Mouse (Mus musculus): Measurements from ENCODE around the gene Dhdds.
"Not testable (repeated sequence)": the region's sequence is repeated elsewhere in the genome, so short reads cannot be mapped to it uniquely, and the experiment has no call there.

Dhdds gene

DNA sequence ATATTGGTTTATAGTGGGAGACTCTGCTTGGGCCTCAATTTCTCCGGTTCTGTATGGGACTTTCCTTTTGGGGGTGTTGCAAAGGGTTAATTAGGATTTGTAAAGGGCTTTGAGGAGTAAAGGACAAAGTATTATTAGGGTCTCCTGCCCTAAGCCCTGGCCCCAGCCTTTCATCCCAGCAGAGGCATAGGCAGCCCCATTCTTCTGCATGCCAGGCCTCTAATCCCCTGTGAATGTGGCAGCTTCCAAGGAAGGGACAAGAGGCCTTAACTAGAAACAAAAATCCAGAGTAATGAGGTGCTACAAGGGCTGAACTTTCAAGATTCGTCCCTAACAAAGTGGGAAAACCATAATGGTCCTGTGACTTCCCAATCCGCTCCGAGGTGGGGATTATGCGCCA is 2.2 kb upstream of the Dhdds start:
- DNase-seq (ENCODE audit: low spot score): no peak

DNA sequence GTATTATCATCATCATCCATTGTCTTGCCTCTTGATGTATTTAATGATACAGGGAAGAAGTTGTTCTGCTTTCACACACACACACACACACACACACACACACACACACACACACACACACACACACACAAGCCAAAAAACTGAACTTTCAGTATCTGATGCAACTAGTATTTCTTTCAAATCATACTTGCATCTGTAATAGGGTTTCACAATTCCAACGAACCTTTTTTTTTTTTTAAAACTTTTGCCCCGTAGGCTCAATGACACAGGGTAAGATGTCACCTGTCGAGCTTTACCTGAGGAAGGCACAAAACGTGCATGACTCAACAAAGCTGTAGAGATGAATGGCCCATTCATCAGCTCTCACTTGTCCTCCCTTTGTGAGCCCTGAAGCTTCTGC is 1.5 kb upstream of the Dhdds start:
- no peak for DNase-seq (ENCODE audit: low spot score)

DNA sequence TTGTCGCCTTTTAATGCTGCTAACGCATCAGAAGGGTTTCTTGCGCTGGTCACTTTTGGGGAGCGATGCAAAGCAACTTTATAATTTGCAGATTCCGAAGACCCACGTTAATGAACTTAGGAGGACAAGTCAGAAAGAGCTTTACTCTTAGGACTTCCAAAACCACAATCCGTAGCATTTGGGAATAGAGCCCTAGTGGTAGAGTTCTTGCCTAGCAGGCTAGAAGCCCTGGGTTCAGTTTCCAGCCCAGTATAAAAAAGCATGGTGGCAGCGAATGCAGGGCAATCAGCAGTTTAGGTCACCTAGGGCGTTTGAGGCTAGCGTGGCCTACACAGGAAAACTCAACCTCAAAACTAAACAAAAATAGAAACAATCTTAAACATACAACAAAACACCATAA is 992 bp upstream of the Dhdds start:
- no peak for DNase-seq (ENCODE audit: low spot score)

DNA sequence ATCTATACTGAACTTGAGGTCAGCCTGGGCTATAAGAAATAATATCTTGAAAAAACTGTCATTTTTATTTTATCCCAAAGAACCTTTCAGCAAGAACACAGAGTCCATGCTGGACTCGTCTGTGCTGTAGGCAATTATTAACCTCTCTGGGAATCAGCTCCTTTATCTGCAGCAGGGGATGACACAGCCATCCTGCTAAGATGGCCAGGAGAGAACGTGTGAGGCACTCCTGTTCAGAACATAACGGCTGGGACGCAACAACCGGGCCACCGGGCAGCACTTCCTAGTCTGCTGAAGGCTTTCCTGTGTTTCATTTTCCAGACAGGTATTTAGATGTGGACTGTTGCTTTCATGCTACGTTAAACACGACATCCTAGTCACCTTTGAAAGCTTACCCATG is 6.0 kb downstream of the Dhdds start:
- DNase-seq (ENCODE audit: low spot score): no peak

DNA sequence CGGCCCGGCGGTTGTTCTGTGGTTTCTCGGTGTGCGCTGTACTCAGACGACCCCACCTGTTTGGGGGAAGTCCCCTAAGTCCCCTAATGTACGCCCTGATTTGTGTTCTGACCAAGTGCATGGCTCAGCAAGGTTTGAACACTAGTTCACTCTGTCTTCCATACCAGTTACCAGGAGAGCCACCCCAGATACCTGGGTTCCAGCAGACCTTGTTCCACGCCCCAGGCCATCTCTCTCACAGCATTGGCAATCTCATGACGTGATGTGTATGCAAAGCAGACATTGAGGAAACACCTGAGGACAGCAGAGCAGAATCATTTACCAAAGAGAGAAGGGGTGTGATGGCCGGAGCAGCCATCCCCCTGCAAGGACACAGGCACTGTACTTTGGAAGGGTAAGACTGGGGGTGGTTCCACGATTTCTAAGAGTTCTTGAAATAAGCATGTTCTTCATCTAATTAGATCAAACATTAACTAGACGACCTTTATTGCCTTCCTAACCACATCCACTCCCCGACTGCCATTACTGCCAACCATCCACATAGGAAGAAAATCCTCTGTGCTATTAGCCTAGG is 9.5 kb downstream of the Dhdds start:
- no peak for DNase-seq (ENCODE audit: low spot score)

DNA sequence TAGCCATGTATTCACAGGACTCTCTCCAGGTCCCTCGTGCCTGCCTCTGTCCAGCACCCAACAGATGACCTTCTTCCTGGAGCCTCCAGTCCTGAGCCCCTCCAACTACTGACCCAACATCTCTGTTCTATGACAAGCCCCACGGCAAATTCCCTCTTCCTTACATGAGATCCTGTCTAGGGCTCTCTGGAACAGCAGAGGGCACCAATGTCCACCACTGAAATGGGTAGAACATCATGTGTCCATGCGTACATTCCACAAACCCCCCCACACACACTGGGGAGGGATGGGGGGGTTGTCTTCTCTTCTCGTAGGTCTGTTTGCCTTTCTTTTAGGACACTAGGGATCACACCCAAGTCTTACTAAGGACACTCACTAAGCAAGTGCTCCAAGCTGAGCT is 10.7 kb downstream of the Dhdds start:
- no peak for DNase-seq (ENCODE audit: low spot score)

DNA sequence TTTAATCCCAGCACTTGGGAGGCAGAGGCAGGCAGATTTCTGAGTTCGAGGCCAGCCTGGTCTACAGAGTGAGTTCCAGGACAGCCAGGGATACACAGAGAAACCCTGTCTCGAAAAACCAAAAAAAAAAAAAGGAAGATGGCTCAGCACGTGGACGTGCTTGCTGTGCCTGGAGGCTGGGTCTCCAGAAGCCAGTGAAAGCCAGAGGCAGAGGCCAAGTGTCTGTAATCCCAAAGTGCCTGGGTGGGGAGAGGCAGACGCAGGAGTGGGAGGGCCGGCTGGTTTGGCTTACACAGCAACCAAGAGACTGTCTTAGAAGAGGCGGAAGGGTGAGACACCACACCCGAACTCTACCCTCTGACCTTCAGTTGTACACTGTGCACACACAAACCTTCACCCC is 12.4 kb downstream of the Dhdds start:
- not testable (repeated sequence) for DNase-seq (ENCODE audit: low spot score)

DNA sequence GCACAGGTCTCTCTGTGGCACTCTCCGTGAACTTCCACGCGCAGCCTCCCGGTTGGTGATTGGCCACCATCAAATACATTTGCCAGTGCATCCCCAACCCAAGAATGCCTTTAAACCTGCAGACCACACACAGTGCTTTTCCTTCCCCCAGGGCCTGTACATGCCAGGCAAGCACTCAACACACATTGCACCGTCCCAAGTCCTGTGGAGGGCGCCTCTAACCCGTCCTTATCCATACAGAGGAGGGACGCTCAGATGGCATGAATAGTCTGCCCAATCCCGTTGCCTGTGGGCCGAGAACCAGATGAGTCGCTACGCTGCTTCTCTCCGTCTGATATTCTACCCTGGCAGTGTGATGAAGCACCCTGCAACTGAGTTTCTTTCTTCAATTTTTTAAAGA is 17.8 kb downstream of the Dhdds start:
- DNase-seq (ENCODE audit: low spot score): no peak

DNA sequence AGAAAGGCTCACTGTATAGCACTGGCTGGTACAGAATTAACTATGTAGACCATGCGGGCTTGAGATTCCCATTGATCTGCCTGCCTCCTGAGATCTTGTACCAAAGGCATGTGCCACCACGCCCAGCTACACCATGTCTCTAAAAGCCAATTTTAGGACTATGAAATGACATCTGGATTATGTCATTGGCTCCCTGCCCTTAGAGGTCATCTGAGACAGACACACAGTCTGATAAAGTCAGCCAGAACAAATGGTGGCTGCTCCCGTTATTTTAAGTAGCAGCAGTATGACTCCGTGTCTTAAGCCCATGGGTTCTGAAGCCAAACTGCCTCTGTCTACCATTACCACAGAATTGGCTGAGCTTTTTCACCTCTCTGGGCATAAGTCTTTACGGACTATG is 20.2 kb downstream of the Dhdds start:
- no peak for DNase-seq (ENCODE audit: low spot score)

DNA sequence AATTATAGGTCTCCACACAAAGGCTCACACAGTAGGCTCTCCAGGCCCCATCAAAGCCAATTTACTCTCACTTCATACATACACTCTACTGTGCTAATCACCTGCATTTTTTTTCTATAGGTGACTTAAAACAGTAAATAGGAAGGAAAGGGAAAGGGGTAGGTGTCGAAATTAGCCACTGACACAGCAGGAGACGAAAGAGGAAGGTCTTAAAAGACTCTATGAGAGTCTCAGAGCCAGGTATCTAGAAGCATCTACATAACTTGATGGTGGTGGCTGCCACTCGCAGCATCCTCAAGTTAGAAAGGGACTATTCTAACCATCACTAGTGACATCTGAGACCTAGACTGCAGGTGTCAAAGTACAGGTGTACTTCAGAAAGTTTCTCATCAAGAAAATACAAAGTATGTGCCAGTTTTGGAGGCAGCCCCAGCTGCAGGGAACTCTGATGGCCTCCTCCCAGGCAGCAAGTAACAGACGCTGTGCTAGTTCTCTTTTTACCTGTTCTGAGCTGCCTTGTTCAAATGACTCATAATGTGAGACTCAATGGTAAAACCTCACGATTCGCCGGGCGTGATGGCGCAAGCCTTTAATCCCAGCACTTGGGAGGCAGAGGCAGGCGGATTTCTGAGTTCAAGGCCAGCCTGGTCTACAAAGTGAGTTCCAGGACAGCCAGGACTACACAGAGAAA is 22.6 kb downstream of the Dhdds start:
- DNase-seq (ENCODE audit: low spot score): no peak

DNA sequence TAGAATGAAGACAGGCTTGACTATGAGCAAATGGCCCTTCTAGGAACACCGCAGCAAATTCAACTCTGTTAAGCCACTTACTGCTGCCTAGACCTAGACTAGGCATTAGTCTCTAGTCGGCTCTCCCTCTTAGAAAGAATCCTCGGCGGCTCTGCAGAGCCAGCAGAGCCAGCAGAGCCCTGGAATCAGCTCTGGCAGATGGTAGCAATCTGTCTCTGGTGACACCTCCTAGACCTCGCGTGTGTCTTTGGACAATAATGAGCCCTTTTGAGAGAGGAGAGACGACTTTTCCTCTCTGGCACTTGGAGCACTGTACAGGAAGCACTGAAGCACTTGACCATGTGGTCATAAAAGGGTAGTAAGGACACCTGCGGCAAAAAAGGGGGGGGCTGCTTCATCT is 29.0 kb downstream of the Dhdds start:
- no peak for DNase-seq (ENCODE audit: low spot score)

DNA sequence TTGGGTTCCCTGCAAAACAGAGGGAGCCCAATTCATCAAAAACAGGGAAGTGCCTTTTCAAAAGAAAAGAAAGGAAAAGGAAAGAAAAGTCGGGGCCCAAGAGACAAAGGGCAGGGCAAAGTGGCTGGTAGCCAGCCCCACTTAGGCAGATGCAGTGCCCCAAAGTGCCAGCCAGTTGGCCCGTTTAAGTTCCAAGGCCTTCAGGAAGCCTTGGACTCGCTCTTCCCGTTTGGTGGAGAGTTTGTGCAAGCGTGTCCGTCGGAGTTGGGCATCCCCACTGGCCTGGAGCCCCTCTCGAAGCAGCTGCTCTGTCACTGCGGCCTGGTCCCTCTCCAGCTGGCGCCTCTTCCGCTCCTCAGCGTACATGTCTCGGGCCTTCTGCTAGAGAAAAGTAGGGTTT is 29.8 kb downstream of the Dhdds start:
- no peak for DNase-seq (ENCODE audit: low spot score)

DNA sequence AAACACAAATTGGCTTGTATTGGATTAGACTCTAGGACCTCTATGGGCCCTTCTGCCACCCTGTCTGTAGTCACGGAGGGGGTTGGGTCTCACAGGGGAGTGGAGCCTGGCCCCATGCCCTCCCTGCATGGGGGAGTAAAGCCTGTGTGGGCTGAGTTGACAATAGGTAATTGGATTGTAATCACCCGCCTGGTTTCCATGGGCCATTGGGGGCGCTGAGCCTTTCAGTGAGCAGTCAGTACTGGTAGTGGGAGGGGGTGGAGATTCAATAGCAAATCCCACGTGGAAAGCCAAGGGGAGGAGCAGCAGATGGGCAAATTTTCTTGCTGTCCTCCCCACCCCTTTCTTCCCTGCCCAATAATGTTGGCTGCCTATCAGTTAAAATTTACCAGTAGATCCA is 30.5 kb downstream of the Dhdds start:
- peak; percentile 23 for DNase-seq (ENCODE audit: low spot score)

DNA sequence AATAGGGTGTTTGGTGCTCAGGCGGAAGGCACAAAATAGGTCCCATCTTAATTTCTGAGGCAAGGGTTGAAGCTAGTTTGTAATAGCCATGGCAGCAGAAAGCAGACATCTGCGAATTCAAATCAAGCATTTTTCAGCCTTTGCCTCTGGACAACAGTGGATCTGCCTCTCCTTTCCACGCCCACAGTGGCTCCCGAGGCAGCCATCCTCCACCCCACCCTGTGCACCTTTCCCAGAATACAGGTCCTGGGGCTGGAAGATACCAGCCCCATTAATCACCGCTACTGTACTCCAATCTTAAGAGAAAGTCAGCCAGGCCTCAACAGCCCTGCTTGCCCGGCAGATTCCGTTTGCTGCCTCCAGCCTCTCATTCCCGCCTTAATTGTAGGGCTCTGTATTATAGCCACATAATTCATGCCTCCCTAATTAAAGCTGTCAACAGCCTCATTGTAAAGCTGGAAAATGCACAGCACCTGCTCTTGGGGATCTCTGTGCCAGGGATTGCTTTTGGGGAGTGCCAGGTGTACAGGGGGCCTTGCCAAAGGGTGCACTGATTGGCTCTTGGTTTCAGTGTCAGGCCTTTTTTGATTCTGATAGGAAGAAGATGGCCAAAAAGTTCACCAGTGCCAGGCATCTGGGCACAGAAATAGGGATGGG is 31.5 kb downstream of the Dhdds start:
- DNase-seq (ENCODE audit: low spot score): no peak

DNA sequence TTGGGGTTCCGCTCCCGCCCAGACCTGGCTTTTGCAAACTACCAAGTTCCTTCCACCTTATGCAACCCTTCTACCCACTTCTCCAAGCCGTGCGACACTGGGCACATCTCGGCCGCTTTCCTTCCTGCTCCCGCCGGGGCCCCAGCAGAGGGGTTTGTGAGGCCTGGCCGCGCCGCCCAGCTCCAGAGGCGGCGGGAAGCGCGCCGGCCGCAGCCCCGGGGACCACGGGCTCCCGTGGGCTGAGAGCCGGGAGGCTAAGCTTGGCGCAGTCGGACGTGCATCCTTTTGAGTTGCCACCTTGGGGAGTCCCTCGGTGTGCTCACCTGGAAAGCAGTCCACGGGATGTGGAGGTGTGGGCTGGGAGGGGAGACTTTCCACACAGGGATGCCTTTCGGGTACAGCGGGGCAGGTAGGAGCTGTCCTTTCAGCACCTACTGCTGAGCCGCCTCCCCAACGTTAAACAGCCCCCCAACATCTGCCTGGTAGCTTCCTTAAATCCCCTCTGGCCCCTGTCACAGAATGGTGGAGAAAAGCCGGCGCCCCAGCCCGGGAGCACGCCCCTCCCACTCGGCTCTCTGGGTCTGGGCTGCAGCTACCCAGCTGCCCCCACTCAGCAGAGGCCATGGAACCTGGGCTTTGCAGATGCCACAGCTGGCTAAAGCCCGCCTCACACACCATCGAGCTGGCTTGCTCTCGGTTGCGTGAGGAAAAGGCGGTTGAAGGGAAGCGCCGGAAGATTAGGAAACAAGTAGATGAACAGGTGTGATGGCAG is 32.4 kb downstream of the Dhdds start, which contains the start of gene Hmgn2:
TSS of gene Hmgn2 (minus strand) at position 501 of the 772 bp plus-strand sequence.
- DNase-seq (ENCODE audit: low spot score): peak; percentile 25

DNA sequence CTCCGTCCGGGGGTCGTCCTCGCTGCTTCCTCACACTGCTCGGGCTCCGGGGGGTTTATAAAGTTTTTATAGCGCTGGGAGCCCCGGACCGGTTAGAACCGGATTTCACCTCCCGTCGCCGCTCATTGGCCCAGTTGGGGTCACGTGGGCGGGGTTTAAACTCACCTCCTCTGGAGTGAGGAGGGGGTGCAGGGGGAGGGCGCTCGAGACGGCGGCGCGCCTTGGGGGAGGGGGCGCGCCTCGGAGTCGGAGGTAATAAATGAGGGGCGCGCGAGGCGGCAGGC is 32.9 kb downstream of the Dhdds start:
- DNase-seq (ENCODE audit: low spot score): peak; percentile 84

DNA sequence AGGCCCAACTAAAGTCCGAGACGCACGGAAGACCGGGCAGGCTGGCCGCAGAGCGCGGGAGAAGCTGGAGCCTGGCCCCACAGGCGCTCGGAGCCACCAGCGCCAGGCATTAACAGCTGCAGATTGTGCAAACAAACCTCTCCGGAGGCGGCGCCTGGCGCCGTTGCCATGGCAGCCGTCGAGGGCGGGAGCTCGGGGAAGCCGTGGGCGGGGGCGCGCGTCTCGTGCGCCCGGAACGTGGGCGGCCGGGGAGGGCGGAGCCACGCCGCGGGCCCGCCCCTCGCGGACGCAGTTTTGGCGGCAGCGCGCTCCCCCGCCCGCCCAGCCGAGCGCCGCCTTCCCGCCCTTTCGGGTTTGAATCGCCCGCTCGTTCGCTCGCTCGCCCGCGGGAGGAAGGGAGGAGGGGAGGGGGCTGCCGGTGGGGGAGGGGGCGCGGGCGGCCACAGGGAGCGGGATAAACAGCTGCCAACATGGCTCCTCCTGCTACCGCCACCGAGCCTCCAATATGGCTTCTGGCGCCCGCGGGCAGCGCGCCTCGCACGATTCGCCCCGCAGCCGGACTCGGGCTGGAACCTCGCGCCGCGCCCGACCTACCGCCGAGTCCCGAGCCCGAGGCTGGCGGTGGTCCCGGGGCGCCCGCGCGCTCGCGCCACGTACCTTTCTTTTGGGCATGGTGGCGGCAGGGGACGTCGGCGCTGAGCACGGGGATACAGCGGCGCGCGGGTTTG is 33.4 kb downstream of the Dhdds start:
- peak; percentile 98 for DNase-seq (ENCODE audit: low spot score)

DNA sequence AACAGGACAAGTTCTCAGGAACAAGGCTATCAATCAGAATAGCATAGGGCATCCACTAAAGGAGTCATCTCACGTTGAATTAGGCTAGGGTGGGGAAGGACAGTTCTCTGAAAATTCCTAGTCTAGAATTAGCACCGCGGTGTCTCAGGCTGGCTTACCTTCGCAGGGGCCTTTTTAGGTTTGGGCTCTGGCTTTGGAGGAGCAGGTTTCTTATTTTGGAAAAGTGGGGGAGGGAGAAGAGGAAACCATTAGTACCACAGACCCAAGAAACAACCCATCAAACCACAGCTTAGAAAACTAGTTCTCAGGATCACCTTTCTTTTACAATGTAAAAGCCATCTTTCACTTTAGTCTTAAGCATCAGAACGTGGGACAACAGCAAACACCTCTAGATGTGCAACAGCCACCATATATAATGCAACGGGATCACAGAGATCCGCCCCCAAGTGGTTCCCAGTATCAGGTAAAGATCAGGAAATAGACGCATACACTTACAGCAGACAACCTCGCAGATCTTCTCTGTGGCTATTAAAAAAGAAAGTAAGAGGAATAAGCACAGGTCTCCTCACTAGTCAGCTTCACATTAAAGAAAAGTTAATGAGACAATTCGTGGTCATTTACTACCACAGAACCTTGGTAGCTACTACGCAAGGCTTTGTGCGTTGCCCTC is 34.3 kb downstream of the Dhdds start:
- no peak for DNase-seq (ENCODE audit: low spot score)

DNA sequence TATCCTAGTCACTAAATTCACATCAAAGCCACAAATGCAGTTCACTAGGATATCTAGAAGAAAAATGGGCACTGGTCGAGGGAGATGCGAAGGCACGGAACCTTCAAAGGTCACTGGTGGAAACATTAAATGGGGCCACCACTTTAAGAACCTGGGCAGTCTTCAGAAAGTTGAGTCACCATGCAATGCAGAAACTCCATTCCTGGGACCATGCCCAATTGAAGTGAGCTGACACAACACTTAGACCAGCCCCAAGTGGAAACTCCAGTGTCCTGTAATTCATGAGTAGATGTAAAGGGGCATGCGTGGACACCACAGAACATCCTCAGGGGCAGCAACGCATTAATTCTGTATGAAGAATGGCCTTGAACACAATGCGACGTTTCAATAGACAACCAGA is 38.2 kb downstream of the Dhdds start:
- DNase-seq (ENCODE audit: low spot score): no peak

DNA sequence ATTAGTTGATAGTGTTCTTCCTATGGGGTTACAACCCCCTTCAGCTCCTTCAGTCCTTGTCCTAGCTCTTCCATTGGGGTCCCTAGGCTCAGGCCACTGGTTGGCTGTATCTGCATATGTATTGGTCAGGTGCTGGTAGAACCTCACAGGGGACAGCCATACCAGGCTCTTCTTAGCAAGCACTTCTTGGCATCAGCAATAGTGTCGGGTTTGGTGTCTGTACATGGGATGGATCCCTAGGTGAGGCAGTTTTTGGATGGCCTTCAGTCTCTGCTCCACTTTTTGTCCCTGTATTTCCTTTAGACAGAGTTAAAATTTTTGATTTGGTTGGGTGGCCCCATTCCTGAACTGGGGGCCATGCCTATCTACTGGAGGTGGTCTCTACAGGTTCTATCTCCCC is 41.8 kb downstream of the Dhdds start:
- no peak for DNase-seq (ENCODE audit: low spot score)

DNA sequence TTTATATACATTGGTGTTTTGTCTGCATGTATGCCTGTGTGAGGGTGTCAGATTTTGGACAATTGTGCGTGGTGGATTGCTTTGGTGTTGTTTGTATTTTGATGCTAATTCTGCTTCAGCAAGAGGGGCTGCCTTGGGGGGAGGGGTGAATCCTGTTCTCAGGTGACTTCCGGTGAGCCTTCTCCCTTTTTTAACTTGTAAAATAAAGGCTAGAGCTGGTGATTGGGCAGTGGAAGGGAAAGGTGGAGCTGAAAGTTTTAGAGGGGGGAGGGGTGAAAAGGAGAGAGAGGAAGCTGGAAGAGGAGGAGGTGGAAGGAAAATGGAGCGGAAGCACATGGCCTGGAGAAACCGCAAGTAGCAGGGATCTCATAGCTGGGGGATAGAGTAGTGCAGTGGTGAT is 44.4 kb downstream of the Dhdds start:
- DNase-seq (ENCODE audit: low spot score): no peak

DNA sequence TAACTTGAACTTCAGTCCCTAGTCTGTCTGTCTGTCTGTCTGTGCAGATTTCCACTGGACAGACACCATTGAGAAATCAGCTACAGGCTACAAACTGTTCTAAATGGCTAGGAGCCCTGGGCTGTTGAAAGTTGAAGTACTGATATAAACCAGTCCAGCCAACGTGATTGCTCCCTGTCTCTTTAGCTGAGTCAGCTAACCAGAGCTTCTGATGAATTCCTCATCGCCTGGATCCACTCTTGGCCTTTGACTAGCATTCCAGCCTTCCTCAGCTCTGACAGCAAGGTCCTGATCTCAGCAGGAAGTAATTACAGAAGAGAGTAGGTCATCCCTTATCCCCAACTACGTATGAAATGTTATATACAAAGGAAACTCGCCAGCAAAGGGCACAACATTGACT is 54.0 kb downstream of the Dhdds start:
- DNase-seq (ENCODE audit: low spot score): no peak

All from ovary, postnatal 14 days (tissue).